Mouse (Mus musculus): ENCODE results near the gene Syde2. TPM values are rescaled to one million over a fixed set of nuclear protein-coding genes. Genes with fewer than 3 reads are reported as not detected.

Gene Syde2
- polyA plus RNA-seq, 1 experiment from 2014 or later = 3.1 TPM

DNA sequence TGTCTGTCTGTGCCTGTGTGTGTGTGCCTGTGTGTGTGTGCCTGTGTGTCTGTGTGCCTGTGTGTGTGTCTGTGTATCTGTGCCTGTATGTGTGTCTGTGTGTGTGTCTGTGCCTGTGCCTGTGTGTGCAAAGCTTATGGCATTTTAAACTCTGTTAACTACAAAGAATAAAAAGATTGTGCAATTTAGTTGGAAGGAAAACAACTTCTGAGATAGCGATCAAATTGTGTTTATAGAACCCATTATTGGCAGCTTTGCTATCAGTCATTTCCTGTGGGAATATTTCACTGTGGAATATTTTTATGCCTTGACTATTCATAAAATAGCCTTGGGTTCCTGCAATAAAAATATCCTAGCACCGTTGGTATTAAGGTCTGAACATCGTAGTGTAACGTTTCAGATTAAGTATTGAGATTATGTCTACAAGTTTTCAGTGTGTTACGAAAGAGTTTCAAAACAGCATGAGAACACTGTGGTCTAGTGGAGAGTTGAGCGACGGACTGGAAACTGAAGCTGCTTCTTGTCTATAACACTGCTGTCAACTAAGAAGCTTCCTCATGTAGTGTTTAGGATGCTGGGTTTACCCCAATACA is 2.2 kb upstream of the Syde2 start:
- no peak overlapping the region for H3K9ac ChIP-seq (replicated peaks; ENCODE audit: low read depth, low read length)
- H3K36me3 ChIP-seq (ENCODE audit: control insufficient read depth, insufficient read depth, low read length) = no peaks in the 10 kb centered on the region
- no peak overlapping the region for H3K4me3 ChIP-seq (ENCODE audit: low read depth, low read length)
- H3K4me2 ChIP-seq (replicated peaks; ENCODE audit: low read depth, low read length) = no peak overlapping the region
- WGBS = 78% methylated on average over 7 of the region's 7 CpGs
- H3K4me1 ChIP-seq (ENCODE audit: control insufficient read depth, insufficient read depth, low read length) = peaks cover 6% of the 10 kb centered on the region; the same call in 1 of the 2 replicates
- H3K27ac ChIP-seq (ENCODE audit: low read length) = no peak overlapping the region
- H3K9me3 ChIP-seq (ENCODE audit: control insufficient read depth, low read depth, low read length) = no peaks in the 10 kb centered on the region
- no peaks in the 10 kb centered on the region for H3K27me3 ChIP-seq (ENCODE audit: control insufficient read depth, insufficient read depth, low read length)
- ATAC-seq (ENCODE audit: insufficient number of reproducible peaks, insufficient read depth, low FRiP score, low read depth) = no peak

DNA sequence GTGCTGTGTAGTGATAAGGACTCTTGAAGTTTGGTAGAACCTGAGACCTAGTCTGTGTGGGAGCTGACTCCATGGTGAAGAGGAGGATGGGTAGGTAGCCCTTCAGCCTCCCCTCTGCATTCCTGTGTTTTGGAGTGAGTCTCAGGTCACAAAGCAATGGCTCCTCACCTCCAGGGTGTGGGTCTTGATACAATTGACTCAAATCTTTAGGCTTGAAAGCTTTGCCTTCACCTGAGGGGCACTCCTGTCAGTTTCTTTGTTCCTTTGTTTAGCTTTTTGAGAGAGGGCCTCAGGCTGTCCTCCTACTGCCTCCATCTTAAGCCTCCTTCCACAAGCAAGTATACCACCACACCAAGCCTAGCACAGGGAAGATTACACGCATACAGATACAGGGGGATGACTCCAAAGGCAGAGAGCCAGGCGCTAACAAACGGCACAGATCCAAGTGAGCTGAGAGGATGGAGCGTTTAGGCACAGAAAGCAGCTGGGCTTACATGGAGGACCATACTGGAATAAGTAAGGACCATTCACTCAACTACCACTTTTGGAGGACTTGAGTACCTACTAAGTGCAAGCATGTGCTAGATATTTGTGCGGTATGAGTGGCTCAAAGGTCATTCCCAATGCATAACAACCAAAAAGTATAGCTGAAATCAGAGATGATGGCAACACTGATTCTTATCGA is 1.2 kb upstream of the Syde2 start:
- peaks cover 6% of the 10 kb centered on the region; the same call in 1 of the 2 replicates for H3K4me1 ChIP-seq (ENCODE audit: control insufficient read depth, insufficient read depth, low read length)
- H3K4me2 ChIP-seq (replicated peaks; ENCODE audit: low read depth, low read length) = peak overlapping the region; percentile 84
- no peak overlapping the region for H3K4me3 ChIP-seq (ENCODE audit: low read depth, low read length)
- WGBS = 58% methylated on average over 6 of the region's 6 CpGs
- no peaks in the 10 kb centered on the region for H3K36me3 ChIP-seq (ENCODE audit: control insufficient read depth, insufficient read depth, low read length)
- no peak overlapping the region for H3K27ac ChIP-seq (ENCODE audit: low read length)
- H3K9ac ChIP-seq (replicated peaks; ENCODE audit: low read depth, low read length) = no peak overlapping the region
- no peaks in the 10 kb centered on the region for H3K27me3 ChIP-seq (ENCODE audit: control insufficient read depth, insufficient read depth, low read length)
- H3K9me3 ChIP-seq (ENCODE audit: control insufficient read depth, low read depth, low read length) = no peaks in the 10 kb centered on the region
- no peak for ATAC-seq (ENCODE audit: insufficient number of reproducible peaks, insufficient read depth, low FRiP score, low read depth)

DNA sequence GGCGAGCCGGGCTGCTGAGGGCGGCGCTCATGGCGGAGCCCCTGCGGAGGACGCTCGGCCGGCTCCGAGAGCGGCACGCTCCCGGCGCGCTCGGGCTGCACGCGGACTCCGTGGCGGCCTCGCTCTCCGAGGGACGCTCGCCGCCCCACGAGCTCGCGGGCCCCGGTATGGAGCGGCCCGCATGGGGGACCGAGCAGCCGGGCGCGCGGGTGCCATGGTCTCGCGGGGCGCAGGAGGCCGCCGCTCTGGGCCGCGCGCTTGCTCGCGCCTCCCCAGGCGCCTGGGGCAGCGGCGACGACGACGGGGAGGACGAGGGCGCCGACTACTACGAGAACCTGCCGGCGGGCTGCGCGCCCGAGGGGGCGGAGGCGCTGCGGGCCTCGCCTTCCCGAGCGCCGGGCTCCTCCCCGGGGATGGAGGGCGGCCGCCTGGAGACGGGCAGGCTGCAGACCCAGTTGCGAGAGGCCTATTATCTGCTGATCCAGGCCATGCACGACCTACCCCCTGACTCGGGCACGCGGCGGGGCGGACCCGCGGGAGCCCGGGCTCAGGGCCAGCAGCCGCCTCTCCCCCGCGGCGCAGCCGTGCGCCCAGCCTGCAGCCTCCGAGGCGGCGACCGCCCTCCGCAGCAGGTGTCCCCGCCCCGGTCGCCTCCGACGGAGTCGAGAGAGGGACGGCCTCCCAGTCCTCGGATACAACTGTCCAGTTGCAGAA is 457 bp downstream of the Syde2 start:
- Histone ChIP-seq H3K4me3 (ENCODE audit: low read depth, low read length) (peak overlapping the region; percentile 72), H3K4me2 (replicated peaks; ENCODE audit: low read depth, low read length) (peak overlapping the region; percentile 84), H3K27me3 (ENCODE audit: control insufficient read depth, insufficient read depth, low read length) (no peaks in the 10 kb centered on the region), H3K27ac (ENCODE audit: low read length) (peak overlapping the region; percentile 94), H3K36me3 (ENCODE audit: control insufficient read depth, insufficient read depth, low read length) (no peaks in the 10 kb centered on the region), H3K4me1 (ENCODE audit: control insufficient read depth, insufficient read depth, low read length) (peaks cover 9% of the 10 kb centered on the region; the same call in 1 of the 2 replicates), H3K9me3 (ENCODE audit: control insufficient read depth, low read depth, low read length) (no peaks in the 10 kb centered on the region), H3K9ac (replicated peaks; ENCODE audit: low read depth, low read length) (peak overlapping the region; percentile 78)
- WGBS = under 1% methylated on average over 70 of the region's 101 CpGs
- ATAC-seq (ENCODE audit: insufficient number of reproducible peaks, insufficient read depth, low FRiP score, low read depth) = peak; percentile 78

GRCm38 (mm10) chr3:145988684-145989575 is 1.3 kb downstream of the Syde2 start:
- WGBS = 1% methylated on average over 45 of the region's 45 CpGs
- Histone ChIP-seq H3K27me3 (ENCODE audit: control insufficient read depth, insufficient read depth, low read length) (no peaks in the 10 kb centered on the region), H3K4me1 (ENCODE audit: control insufficient read depth, insufficient read depth, low read length) (peaks cover 9% of the 10 kb centered on the region; the same call in 1 of the 2 replicates), H3K27ac (ENCODE audit: low read length) (peak overlapping the region; percentile 94), H3K4me2 (replicated peaks; ENCODE audit: low read depth, low read length) (peak overlapping the region; percentile 84), H3K36me3 (ENCODE audit: control insufficient read depth, insufficient read depth, low read length) (no peaks in the 10 kb centered on the region), H3K4me3 (ENCODE audit: low read depth, low read length) (peak overlapping the region; percentile 72), H3K9me3 (ENCODE audit: control insufficient read depth, low read depth, low read length) (no peaks in the 10 kb centered on the region), H3K9ac (replicated peaks; ENCODE audit: low read depth, low read length) (peak overlapping the region; percentile 78)
- ATAC-seq (ENCODE audit: insufficient number of reproducible peaks, insufficient read depth, low FRiP score, low read depth) = peak; percentile 34; the same call in 1 of the 2 replicates

DNA sequence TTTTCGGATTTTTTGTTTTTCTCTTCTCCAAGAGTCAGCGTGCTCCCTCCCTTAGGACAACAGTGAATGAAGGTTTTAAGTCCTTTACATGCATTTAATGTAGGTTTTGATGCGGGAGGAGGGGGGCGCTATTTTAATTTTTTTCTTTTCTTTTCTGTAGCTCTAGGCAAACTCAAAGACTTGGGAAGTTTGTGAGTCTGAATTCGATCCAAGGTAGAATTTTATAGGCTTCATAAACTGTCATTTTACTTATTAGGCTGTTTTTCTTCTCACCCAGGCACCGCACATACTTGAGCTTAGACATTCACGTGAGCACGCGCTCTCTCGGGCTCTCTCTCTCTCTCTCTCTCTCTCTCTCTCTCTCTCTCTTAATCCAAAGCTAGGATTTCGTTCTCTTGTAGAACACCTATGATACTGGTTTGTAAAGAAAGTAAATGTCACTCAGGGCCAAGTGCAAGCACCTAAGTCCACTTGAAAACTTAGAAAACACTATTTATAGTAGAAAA is 2.0 kb downstream of the Syde2 start:
- H3K27me3 ChIP-seq (ENCODE audit: control insufficient read depth, insufficient read depth, low read length) = no peaks in the 10 kb centered on the region
- H3K9ac ChIP-seq (replicated peaks; ENCODE audit: low read depth, low read length) = no peak overlapping the region
- H3K4me2 ChIP-seq (replicated peaks; ENCODE audit: low read depth, low read length) = peak overlapping the region; percentile 84
- peak overlapping the region; percentile 72 for H3K4me3 ChIP-seq (ENCODE audit: low read depth, low read length)
- no peak overlapping the region for H3K27ac ChIP-seq (ENCODE audit: low read length)
- no peaks in the 10 kb centered on the region for H3K9me3 ChIP-seq (ENCODE audit: control insufficient read depth, low read depth, low read length)
- H3K36me3 ChIP-seq (ENCODE audit: control insufficient read depth, insufficient read depth, low read length) = no peaks in the 10 kb centered on the region
- peaks cover 9% of the 10 kb centered on the region; the same call in 1 of the 2 replicates for H3K4me1 ChIP-seq (ENCODE audit: control insufficient read depth, insufficient read depth, low read length)
- ATAC-seq (ENCODE audit: insufficient number of reproducible peaks, insufficient read depth, low FRiP score, low read depth) = no peak
- WGBS = 8% methylated on average over 11 of the region's 11 CpGs

- H3K27me3 ChIP-seq (ENCODE audit: control insufficient read depth, insufficient read depth, low read length) = no peaks in the 10 kb centered on the region
- H3K9ac ChIP-seq (replicated peaks; ENCODE audit: low read depth, low read length) = no peak overlapping the region
- 66% methylated on average over 13 of the region's 13 CpGs for WGBS
- no peak overlapping the region for H3K4me3 ChIP-seq (ENCODE audit: low read depth, low read length)
- H3K9me3 ChIP-seq (ENCODE audit: control insufficient read depth, low read depth, low read length) = no peaks in the 10 kb centered on the region
- no peak for ATAC-seq (ENCODE audit: insufficient number of reproducible peaks, insufficient read depth, low FRiP score, low read depth)
- no peak overlapping the region for H3K27ac ChIP-seq (ENCODE audit: low read length)
- H3K4me2 ChIP-seq (replicated peaks; ENCODE audit: low read depth, low read length) = peak overlapping the region; percentile 26; the same call in 1 of the 2 replicates
- H3K4me1 ChIP-seq (ENCODE audit: control insufficient read depth, insufficient read depth, low read length) = peaks cover 9% of the 10 kb centered on the region; the same call in 1 of the 2 replicates
- H3K36me3 ChIP-seq (ENCODE audit: control insufficient read depth, insufficient read depth, low read length) = no peaks in the 10 kb centered on the region
Observed at GRCm38 (mm10) chr3:145991130-145991529, 3.5 kb downstream of the Syde2 start.

GRCm38 (mm10) chr3:145991976-145992730 is 4.5 kb downstream of the Syde2 start:
- no peaks in the 10 kb centered on the region for H3K9me3 ChIP-seq (ENCODE audit: control insufficient read depth, low read depth, low read length)
- H3K9ac ChIP-seq (replicated peaks; ENCODE audit: low read depth, low read length) = no peak overlapping the region
- no peaks in the 10 kb centered on the region; the same call in 1 of the 2 replicates for H3K36me3 ChIP-seq (ENCODE audit: control insufficient read depth, insufficient read depth, low read length)
- H3K4me1 ChIP-seq (ENCODE audit: control insufficient read depth, insufficient read depth, low read length) = peaks cover 9% of the 10 kb centered on the region; the same call in 1 of the 2 replicates
- no peak overlapping the region for H3K4me3 ChIP-seq (ENCODE audit: low read depth, low read length)
- WGBS = 79% methylated on average over 10 of the region's 10 CpGs
- no peak for ATAC-seq (ENCODE audit: insufficient number of reproducible peaks, insufficient read depth, low FRiP score, low read depth)
- no peak overlapping the region for H3K27ac ChIP-seq (ENCODE audit: low read length)
- H3K27me3 ChIP-seq (ENCODE audit: control insufficient read depth, insufficient read depth, low read length) = no peaks in the 10 kb centered on the region
- H3K4me2 ChIP-seq (replicated peaks; ENCODE audit: low read depth, low read length) = no peak overlapping the region
